Comparison of ENCODE assay signal across 21 mouse cellular contexts in the genomic region with DNA sequence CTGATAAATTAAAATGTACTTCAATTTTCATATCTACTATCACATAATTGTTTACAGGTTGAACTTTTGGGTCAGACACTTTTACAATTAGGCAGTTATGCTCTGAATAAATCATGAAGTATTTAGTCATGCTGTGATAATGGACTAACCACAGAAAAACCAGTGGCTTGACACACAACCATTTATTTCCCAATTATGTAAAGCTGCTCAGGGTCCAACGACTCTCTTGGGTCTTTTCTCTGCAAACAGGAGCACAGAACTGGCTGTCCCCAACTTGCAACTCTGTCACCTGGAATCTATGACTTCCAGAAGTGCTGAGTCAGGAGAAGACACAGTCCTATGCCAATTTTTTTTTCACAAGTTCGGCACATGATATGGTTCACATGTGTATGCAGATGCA.
"Had no signal": no experiment of that assay in that cellular context is flagged by ENCODE, and none has a peak within 500 bp of the region (broad histone marks: within the 10 kb centered on the region; RNA-seq: fewer than 3 reads in every experiment).

No protein-coding gene starts in this region.

- H3K27ac ChIP-seq: limb, embryonic 13.5 days; liver, embryonic 12.5 days; liver, embryonic 15.5 days; lung, embryonic 15.5 days; midbrain, embryonic 12.5 days; midbrain, embryonic 15.5 days; neural tube, embryonic 12.5 days; neural tube, embryonic 15.5 days had no signal

- H3K4me2 ChIP-seq: limb, embryonic 13.5 days; liver, embryonic 12.5 days; liver, embryonic 15.5 days; lung, embryonic 15.5 days; midbrain, embryonic 12.5 days; midbrain, embryonic 15.5 days; neural tube, embryonic 12.5 days; neural tube, embryonic 15.5 days had no signal

- H3K36me3 ChIP-seq: limb, embryonic 13.5 days; liver, embryonic 12.5 days; liver, embryonic 15.5 days; lung, embryonic 15.5 days; midbrain, embryonic 12.5 days; midbrain, embryonic 15.5 days; neural tube, embryonic 12.5 days; neural tube, embryonic 15.5 days had no signal

- H3K4me1 ChIP-seq: liver, embryonic 12.5 days; liver, embryonic 15.5 days; lung, embryonic 15.5 days; midbrain, embryonic 15.5 days; neural tube, embryonic 12.5 days; neural tube, embryonic 15.5 days had no signal

- H3K9me3 ChIP-seq: limb, embryonic 13.5 days; liver, embryonic 12.5 days; liver, embryonic 15.5 days; lung, embryonic 15.5 days; midbrain, embryonic 12.5 days; midbrain, embryonic 15.5 days; neural tube, embryonic 12.5 days; neural tube, embryonic 15.5 days had no signal

- H3K4me3 ChIP-seq: limb, embryonic 13.5 days; liver, embryonic 12.5 days; liver, embryonic 15.5 days; lung, embryonic 15.5 days; midbrain, embryonic 12.5 days; midbrain, embryonic 15.5 days; neural tube, embryonic 12.5 days; neural tube, embryonic 15.5 days had no signal

- DNase-seq: kidney, postnatal 14 days; kidney, postnatal 4 days; layer of hippocampus, adult 9-11 months; left cerebral cortex, postnatal 4 days; liver; lung, adult 18-20 months; lung, postnatal 10 days; lung, postnatal 36 days; retina, postnatal 1 day; right cerebral cortex, postnatal 25 days; spleen, adult 18-20 months; thymus, postnatal 25 days had no signal

- H3K27me3 ChIP-seq: limb, embryonic 13.5 days; liver, embryonic 12.5 days; liver, embryonic 15.5 days; lung, embryonic 15.5 days; midbrain, embryonic 12.5 days; midbrain, embryonic 15.5 days; neural tube, embryonic 12.5 days; neural tube, embryonic 15.5 days had no signal

- H3K9ac ChIP-seq: limb, embryonic 13.5 days; liver, embryonic 12.5 days; liver, embryonic 15.5 days; lung, embryonic 15.5 days; midbrain, embryonic 12.5 days; midbrain, embryonic 15.5 days; neural tube, embryonic 12.5 days; neural tube, embryonic 15.5 days had no signal

- ATAC-seq: intestine, postnatal 0 days; liver, embryonic 12.5 days; midbrain, embryonic 15.5 days had no signal
